Mouse (Mus musculus): ENCODE measurements at regions not wholly inside any gene's neighbourhood (a gene's known extent, or its start where the extent isn't known, plus 50 kb on each side); places are given as distances from the start of the nearest gene placed in this dataset.

GRCm38 (mm10) chr14:76253850-76254249 is 143.2 kb downstream of the Nufip1 start:
- TF ChIP-seq POLR2A (IDR thresholded peaks at IDR 0.05; ENCODE audit: extremely low read depth, insufficient read depth, low read length) (no peak), CTCF (IDR thresholded peaks at IDR 0.05; ENCODE audit: low read depth, low read length) (no peak)
- H3K27ac ChIP-seq (replicated peaks; ENCODE audit: insufficient read depth, low read depth, low read length) = no peak overlapping the region
- H3K4me1 ChIP-seq (ENCODE audit: control insufficient read depth, insufficient read depth, low read length) = no peaks in the 10 kb centered on the region
- H3K27me3 ChIP-seq (ENCODE audit: control insufficient read depth, insufficient read depth, low read length) = no peaks in the 10 kb centered on the region
- DNase-seq (ENCODE audit: extremely low read depth, low read depth, low spot score) = no peak
- no peak overlapping the region for H3K9ac ChIP-seq (ENCODE audit: low read depth, low read length)
- H3K79me2 ChIP-seq (ENCODE audit: control insufficient read depth, insufficient read depth, low read length) = no peaks in the 10 kb centered on the region
- H3K36me3 ChIP-seq (ENCODE audit: control insufficient read depth, insufficient read depth, low read length) = no peaks in the 10 kb centered on the region
- 88% methylated on average over 3 of the region's 3 CpGs for WGBS
- no peak overlapping the region for H3K4me3 ChIP-seq (ENCODE audit: insufficient read depth, low read depth, low read length)

GRCm38 (mm10) chr14:76254565-76255501 is 144.1 kb downstream of the Nufip1 start:
- no peaks in the 10 kb centered on the region for H3K27me3 ChIP-seq (ENCODE audit: control insufficient read depth, insufficient read depth, low read length)
- TF ChIP-seq CTCF (IDR thresholded peaks at IDR 0.05; ENCODE audit: low read depth, low read length) (no peak), POLR2A (IDR thresholded peaks at IDR 0.05; ENCODE audit: extremely low read depth, insufficient read depth, low read length) (no peak)
- no peaks in the 10 kb centered on the region for H3K36me3 ChIP-seq (ENCODE audit: control insufficient read depth, insufficient read depth, low read length)
- WGBS = 54% methylated on average over 30 of the region's 30 CpGs
- no peak overlapping the region for H3K4me3 ChIP-seq (ENCODE audit: insufficient read depth, low read depth, low read length)
- no peak for DNase-seq (ENCODE audit: extremely low read depth, low read depth, low spot score)
- no peaks in the 10 kb centered on the region for H3K4me1 ChIP-seq (ENCODE audit: control insufficient read depth, insufficient read depth, low read length)
- no peak overlapping the region for H3K27ac ChIP-seq (replicated peaks; ENCODE audit: insufficient read depth, low read depth, low read length)
- H3K79me2 ChIP-seq (ENCODE audit: control insufficient read depth, insufficient read depth, low read length) = no peaks in the 10 kb centered on the region
- no peak overlapping the region for H3K9ac ChIP-seq (ENCODE audit: low read depth, low read length)

GRCm38 (mm10) chr14:76255971-76256370 is 145.3 kb downstream of the Nufip1 start:
- Histone ChIP-seq H3K9ac (ENCODE audit: low read depth, low read length) (no peak overlapping the region), H3K27me3 (ENCODE audit: control insufficient read depth, insufficient read depth, low read length) (no peaks in the 10 kb centered on the region), H3K79me2 (ENCODE audit: control insufficient read depth, insufficient read depth, low read length) (no peaks in the 10 kb centered on the region), H3K27ac (replicated peaks; ENCODE audit: insufficient read depth, low read depth, low read length) (no peak overlapping the region), H3K4me1 (ENCODE audit: control insufficient read depth, insufficient read depth, low read length) (no peaks in the 10 kb centered on the region), H3K36me3 (ENCODE audit: control insufficient read depth, insufficient read depth, low read length) (no peaks in the 10 kb centered on the region), H3K4me3 (ENCODE audit: insufficient read depth, low read depth, low read length) (no peak overlapping the region)
- WGBS = 86% methylated on average over 11 of the region's 11 CpGs
- TF ChIP-seq CTCF (IDR thresholded peaks at IDR 0.05; ENCODE audit: low read depth, low read length) = no peak
- no peak for TF ChIP-seq POLR2A (IDR thresholded peaks at IDR 0.05; ENCODE audit: extremely low read depth, insufficient read depth, low read length)
- DNase-seq (ENCODE audit: extremely low read depth, low read depth, low spot score) = no peak

GRCm38 (mm10) chr14:76258626-76259025 is 147.9 kb downstream of the Nufip1 start:
- DNase-seq (ENCODE audit: extremely low read depth, low read depth, low spot score) = no peak
- no peak overlapping the region for H3K4me3 ChIP-seq (ENCODE audit: insufficient read depth, low read depth, low read length)
- no peaks in the 10 kb centered on the region for H3K27me3 ChIP-seq (ENCODE audit: control insufficient read depth, insufficient read depth, low read length)
- H3K9ac ChIP-seq (ENCODE audit: low read depth, low read length) = no peak overlapping the region
- no peaks in the 10 kb centered on the region for H3K36me3 ChIP-seq (ENCODE audit: control insufficient read depth, insufficient read depth, low read length)
- H3K4me1 ChIP-seq (ENCODE audit: control insufficient read depth, insufficient read depth, low read length) = no peaks in the 10 kb centered on the region
- no peaks in the 10 kb centered on the region for H3K79me2 ChIP-seq (ENCODE audit: control insufficient read depth, insufficient read depth, low read length)
- H3K27ac ChIP-seq (replicated peaks; ENCODE audit: insufficient read depth, low read depth, low read length) = no peak overlapping the region
- WGBS = 49% methylated on average over 3 of the region's 3 CpGs
- TF ChIP-seq CTCF (IDR thresholded peaks at IDR 0.05; ENCODE audit: low read depth, low read length) (no peak), POLR2A (IDR thresholded peaks at IDR 0.05; ENCODE audit: extremely low read depth, insufficient read depth, low read length) (no peak)

- H3K27ac ChIP-seq (replicated peaks; ENCODE audit: insufficient read depth, low read depth, low read length) = no peak overlapping the region
- no peak overlapping the region for H3K9ac ChIP-seq (ENCODE audit: low read depth, low read length)
- TF ChIP-seq CTCF (IDR thresholded peaks at IDR 0.05; ENCODE audit: low read depth, low read length) (no peak), POLR2A (IDR thresholded peaks at IDR 0.05; ENCODE audit: extremely low read depth, insufficient read depth, low read length) (no peak)
- H3K36me3 ChIP-seq (ENCODE audit: control insufficient read depth, insufficient read depth, low read length) = no peaks in the 10 kb centered on the region
- DNase-seq (ENCODE audit: extremely low read depth, low read depth, low spot score) = no peak
- 70% methylated on average over 5 of the region's 5 CpGs for WGBS
- H3K4me3 ChIP-seq (ENCODE audit: insufficient read depth, low read depth, low read length) = no peak overlapping the region
- no peaks in the 10 kb centered on the region for H3K4me1 ChIP-seq (ENCODE audit: control insufficient read depth, insufficient read depth, low read length)
- no peaks in the 10 kb centered on the region for H3K79me2 ChIP-seq (ENCODE audit: control insufficient read depth, insufficient read depth, low read length)
- no peaks in the 10 kb centered on the region for H3K27me3 ChIP-seq (ENCODE audit: control insufficient read depth, insufficient read depth, low read length)
Measured at GRCm38 (mm10) chr14:76260628-76261293, 150.1 kb downstream of the Nufip1 start.

Measured in liver, adult 2 months (tissue).